Mouse (Mus musculus): ENCODE measurements around the gene Vgll4. TPM values are rescaled to one million over a fixed set of nuclear protein-coding genes. Genes with fewer than 3 reads are reported as not detected.
"Not testable (repeated sequence)": the region's sequence is repeated elsewhere in the genome, so short reads cannot be mapped to it uniquely, and the experiment has no call there.

The Vgll4 gene
- polyA plus RNA-seq, 1 experiment: 39.7 TPM

DNA sequence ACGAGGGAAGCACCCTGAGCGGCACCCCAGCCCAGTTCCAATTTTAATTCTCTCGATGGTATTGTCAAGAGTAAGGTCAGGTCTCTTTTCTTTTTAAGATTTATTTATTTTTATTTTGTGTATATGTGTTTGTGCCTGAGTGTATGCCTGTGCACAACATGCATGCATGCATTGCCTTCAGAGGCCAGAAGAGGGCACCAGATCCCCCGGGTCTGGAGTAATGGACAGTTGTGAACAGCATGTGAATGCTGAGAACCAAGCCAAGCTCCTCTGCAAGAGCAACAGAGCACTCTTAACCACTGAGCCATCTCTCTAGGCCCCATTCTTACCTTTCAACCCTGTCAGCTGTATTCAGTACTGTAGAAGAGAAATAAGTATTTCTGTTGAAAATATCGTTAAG lies 42.4 kb downstream of the Vgll4 start:
- DNase-seq (ENCODE audit: low read depth): no peak
- TF ChIP-seq POLR2A (IDR thresholded peaks at IDR 0.05; ENCODE audit: borderline replicate concordance, extremely low read depth, insufficient read depth, insufficient read length, poor library complexity, severe bottlenecking) (no peak), CTCF (IDR thresholded peaks at IDR 0.05; ENCODE audit: borderline replicate concordance, extremely low read depth, insufficient read depth, insufficient read length) (peak; percentile 29; the same call in 1 of the 2 replicates)

DNA sequence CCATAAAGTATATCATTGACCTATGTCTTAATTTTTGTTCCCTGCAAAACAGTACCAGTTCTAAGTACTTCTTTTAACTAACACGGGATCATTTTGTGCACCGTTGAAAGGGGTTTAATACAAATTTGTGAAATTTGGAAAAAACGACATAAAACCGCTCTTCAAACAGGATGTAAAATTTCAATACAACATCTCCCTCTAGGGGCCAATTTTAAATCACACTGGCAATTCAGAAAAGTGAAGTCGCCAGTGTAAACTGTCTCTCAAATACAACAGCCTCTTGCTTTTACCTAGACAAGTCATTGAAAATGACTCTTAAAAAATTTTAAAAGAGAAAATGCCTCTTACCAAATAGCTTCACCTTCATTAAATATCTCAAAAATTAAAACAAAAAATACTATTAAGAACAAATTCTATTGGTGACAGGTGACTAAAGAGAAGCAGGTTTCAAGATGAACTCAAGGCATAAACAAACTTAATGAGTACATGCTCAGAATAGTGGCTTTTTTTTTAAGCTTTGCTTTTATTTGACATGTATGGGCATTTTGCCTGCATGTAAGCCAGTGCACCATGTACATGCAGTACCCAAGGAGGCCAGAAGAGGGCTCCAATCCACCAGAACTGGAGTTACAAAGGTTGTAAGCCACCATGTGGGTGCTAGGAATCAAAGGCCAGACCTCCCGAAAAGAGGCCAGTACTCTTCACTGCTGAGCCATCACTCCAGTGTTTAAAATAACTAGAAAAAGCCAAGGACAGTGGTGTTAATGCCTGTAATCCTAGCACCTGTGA lies 43.2 kb downstream of the Vgll4 start:
- TF ChIP-seq CTCF (IDR thresholded peaks at IDR 0.05; ENCODE audit: borderline replicate concordance, extremely low read depth, insufficient read depth, insufficient read length) (peak; percentile 52; the same call in 1 of the 2 replicates), POLR2A (IDR thresholded peaks at IDR 0.05; ENCODE audit: borderline replicate concordance, extremely low read depth, insufficient read depth, insufficient read length, poor library complexity, severe bottlenecking) (no peak)
- peak; percentile 86 for DNase-seq (ENCODE audit: low read depth)

DNA sequence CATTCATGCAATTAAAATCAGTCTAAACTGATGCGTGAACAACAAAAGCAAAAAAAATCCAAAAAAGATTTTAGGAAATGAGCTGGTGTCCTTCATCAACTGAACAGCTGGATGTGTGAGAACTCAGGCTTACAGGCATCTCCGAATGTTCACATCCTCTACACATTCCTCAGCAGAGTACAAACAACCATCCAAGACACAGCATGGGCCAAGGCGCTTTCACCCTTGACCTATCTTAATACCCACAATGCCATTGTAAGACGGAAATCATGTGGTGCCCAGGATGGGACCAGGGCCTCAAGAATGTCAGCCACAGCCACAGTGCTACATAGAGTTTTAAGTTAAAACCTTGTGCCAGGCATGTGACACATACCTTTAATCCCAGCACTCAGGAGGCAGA lies 44.6 kb downstream of the Vgll4 start:
- TF ChIP-seq POLR2A (IDR thresholded peaks at IDR 0.05; ENCODE audit: borderline replicate concordance, extremely low read depth, insufficient read depth, insufficient read length, poor library complexity, severe bottlenecking) (no peak), CTCF (IDR thresholded peaks at IDR 0.05; ENCODE audit: borderline replicate concordance, extremely low read depth, insufficient read depth, insufficient read length) (no peak)
- no peak for DNase-seq (ENCODE audit: low read depth)

DNA sequence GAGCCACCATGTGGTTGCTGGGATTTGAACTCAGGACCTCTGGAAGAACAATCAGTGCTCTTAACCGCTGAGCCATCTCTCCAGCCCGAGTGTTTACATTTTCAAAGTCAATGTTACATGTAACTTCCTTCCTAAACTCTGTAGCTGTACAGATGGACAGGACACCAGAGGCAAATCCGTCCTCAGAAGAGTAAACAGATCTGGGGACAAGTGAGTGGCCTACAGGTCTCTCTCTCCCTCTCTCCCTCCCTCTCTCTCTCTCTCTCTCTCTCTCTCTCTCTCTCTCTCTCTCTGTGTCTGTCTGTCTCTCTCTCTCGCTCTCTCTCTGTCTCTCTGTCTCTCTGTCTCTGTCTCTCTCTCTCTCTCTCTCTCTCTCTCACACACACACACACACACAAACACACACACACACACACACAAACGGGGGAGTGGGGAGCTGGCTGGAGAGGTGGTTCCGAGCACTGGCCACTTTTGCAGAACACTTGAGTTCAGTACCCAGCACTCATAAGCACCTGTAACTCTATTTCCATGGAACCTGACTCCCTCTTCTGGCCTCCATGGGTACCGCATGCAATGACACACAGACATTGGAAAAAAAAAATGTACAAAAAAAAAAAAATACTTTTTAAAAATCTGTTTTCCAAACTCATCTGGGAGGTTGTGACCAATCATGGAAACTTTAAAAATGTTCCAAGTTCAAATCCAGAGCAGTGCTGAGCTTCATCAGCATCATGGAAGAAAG lies 47.3 kb downstream of the Vgll4 start:
- not testable (repeated sequence) for DNase-seq (ENCODE audit: low read depth)

DNA sequence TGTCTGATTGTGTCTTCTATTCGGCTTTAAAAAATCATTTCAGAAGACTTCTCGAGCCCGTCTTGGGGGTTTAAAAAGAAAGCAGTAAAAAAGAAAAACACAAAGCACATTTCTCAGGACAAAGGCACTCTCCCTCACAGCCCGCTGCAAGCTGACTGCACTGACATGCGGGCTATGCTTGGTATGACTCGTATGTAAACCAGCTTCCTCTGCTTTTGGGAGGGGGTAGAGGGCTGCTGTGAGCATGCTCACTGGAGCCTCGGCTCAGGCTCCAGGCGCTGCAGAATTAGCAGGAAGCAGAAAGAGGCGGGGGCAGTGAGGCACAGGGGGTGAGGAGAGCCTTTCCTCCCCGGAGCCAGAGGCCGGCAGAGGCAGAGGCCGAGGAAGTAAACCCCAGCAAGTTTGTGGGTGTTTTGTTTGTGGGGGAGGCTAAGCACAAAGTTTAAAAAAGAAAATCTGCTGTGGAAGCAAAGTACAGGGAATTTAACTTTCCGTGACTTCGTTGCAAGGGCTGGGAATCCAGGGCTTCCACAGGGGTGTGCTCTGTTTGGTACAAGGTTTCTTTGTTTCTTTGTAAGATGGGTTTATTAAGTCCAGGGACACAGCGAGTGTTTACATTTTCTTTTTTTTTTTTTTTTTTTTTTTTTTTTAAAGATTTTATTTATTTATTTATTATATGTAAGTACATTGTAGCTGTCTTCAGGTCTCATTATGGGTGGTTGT lies 48.0 kb downstream of the Vgll4 start:
- DNase-seq (ENCODE audit: low read depth): peak; percentile 97
- TF ChIP-seq CTCF (IDR thresholded peaks at IDR 0.05; ENCODE audit: borderline replicate concordance, extremely low read depth, insufficient read depth, insufficient read length) (no peak), POLR2A (IDR thresholded peaks at IDR 0.05; ENCODE audit: borderline replicate concordance, extremely low read depth, insufficient read depth, insufficient read length, poor library complexity, severe bottlenecking) (peak; percentile 86; the same call in 1 of the 2 replicates)

More for the DNA sequence above, 47.3 kb downstream of the Vgll4 start:
- TF ChIP-seq CTCF (IDR thresholded peaks at IDR 0.05; ENCODE audit: borderline replicate concordance, extremely low read depth, insufficient read depth, insufficient read length): peak; percentile 34; the same call in 1 of the 2 replicates

DNA sequence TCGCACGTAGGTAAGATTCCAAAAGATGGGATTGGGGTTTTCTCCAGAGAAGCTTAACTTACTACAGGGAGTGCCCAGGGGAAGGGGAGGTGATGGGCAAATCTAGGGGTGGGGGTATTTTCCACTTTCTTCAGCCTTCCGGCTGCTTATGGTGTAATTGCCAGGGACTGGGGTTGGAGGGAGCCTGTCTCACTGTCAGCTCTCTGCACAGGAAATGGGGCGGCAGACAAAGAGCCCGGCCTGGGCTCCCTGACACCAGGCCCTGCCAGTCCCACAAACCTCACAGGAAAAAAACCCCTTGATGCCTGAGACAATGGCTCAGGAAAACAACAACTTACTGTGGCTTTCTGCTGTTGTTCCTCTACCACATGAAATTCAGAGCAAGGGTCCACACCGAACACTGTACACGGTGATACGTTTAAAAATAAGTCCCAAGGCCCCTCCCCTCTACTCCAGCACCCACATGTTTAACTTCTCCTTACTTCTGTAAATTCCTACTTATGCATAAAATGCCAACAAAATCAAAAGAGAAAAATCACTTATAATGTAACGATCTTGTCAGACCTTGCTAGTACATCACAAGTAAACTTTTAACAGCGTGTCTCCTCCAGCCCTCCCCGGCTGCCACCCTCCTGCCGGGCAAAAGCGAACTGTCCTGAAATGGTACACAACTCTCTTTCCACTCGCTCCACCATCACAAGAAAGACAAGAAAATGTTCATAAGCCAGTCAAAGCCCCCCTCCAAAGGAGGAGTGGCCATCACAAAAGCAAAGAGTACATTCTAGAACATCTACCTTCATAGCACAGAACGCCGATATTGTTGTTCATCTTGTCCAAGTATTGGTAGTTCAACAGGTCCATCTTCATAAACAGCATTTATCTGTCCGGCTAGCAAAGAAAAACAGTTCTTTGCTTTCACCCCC lies 49.0 kb downstream of the Vgll4 start:
- DNase-seq (ENCODE audit: low read depth): peak; percentile 79
- TF ChIP-seq CTCF (IDR thresholded peaks at IDR 0.05; ENCODE audit: borderline replicate concordance, extremely low read depth, insufficient read depth, insufficient read length) (no peak), POLR2A (IDR thresholded peaks at IDR 0.05; ENCODE audit: borderline replicate concordance, extremely low read depth, insufficient read depth, insufficient read length, poor library complexity, severe bottlenecking) (peak; percentile 10; the same call in 1 of the 2 replicates)

DNA sequence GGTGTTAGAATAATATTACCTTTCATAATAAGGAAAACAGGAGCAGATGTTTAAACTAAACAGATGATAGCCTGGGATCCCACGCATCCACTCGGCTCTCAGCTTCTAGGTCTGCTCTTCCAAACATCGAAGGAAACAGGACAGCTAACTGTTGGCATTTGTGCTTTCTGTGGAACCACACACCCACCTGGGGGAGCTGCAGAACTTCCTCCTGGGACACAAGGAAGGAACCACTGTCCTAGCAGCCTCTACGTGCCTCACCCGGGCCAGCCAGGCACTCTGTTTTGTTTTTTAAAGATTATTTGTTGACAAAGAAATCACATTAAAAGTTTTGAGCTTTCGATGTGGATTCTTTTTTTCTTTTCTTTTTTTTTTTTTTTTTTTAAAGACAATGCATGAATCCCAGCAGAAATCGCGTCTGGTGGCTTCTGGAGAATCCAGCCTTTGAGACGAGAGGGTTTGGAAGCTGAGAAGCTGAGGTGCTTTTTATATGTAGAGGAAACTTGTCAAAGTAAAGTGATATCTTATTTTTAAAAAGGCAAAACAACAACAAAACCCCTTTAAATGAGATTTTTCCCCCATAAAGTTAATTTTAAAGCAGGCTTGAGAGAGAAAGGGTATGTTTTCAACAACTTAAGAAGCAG lies 50.0 kb downstream of the Vgll4 start:
- no peak for TF ChIP-seq POLR2A (IDR thresholded peaks at IDR 0.05; ENCODE audit: borderline replicate concordance, extremely low read depth, insufficient read depth, insufficient read length, poor library complexity, severe bottlenecking)
- TF ChIP-seq CTCF (IDR thresholded peaks at IDR 0.05; ENCODE audit: borderline replicate concordance, extremely low read depth, insufficient read depth, insufficient read length): no peak
- DNase-seq (ENCODE audit: low read depth): peak; percentile 42

DNA sequence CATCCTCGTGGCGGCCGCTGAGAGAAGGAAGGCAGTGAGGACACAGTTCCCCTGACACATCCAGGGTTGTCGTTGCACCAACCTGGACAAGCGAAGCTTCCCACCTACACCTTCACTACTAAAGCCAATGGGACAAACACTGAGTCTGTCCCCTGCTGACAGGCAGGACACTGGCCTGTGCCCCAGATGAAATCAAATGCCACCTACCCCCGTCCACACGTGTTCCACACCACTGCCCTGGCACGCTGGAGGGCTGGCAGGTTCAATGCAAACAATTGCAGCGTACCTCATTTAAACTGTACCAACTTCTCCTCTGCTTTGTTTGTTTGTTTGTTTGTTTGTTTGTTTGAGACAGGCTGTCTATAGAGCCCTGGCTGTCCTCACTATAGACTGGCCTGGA lies 50.8 kb downstream of the Vgll4 start:
- no peak for DNase-seq (ENCODE audit: low read depth)
- no peak for TF ChIP-seq POLR2A (IDR thresholded peaks at IDR 0.05; ENCODE audit: borderline replicate concordance, extremely low read depth, insufficient read depth, insufficient read length, poor library complexity, severe bottlenecking)
- TF ChIP-seq CTCF (IDR thresholded peaks at IDR 0.05; ENCODE audit: borderline replicate concordance, extremely low read depth, insufficient read depth, insufficient read length): no peak

DNA sequence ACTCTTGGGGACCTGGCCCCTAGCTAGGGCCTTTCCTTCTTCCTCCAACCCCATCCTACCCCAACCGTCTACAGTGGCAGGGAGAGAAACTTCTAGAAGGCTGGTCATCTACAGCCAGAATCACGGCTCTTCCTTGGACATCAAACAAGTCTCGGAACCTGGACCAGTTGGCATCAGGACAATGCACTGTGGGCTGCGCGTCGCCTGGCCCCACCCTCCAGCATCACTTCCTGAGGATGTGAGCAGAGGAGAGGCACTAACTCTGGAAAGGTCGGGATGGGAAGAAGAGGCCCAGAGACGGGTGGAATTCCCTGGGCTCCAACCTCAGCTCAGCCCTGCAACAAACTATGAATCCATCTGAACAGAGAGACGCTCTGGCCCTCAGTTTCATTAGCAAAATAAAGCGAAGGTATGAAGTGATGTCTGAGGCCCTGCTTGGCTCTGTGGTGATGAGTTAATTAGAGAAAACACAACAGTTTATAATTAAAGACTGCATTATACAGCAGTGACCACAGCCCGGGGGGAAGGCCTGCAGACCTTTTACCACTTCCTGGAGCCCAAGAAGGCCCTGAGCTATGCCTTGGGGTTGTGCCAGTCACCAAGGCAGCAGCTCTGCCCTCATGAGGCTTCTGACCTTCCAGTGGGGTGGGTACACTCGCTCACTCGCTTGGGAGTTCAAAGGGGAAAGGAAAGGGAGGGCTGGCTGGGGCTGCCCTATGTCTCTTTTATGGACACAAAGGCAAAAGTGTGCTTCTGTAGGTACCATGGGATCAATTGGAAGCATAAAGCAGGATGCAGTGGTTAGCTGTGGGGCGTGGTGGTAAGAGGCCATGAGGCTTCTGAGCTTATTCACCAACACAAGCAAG lies 51.8 kb downstream of the Vgll4 start:
- TF ChIP-seq POLR2A (IDR thresholded peaks at IDR 0.05; ENCODE audit: borderline replicate concordance, extremely low read depth, insufficient read depth, insufficient read length, poor library complexity, severe bottlenecking) (no peak), CTCF (IDR thresholded peaks at IDR 0.05; ENCODE audit: borderline replicate concordance, extremely low read depth, insufficient read depth, insufficient read length) (no peak)
- no peak for DNase-seq (ENCODE audit: low read depth)
